Mouse (Mus musculus) G1E (cell line): ENCODE measurements around the gene Acsm5.

Source experiments
- CTCF ChIP-seq: IDR thresholded peaks from 2 replicates; pipeline ENCODE4 v1.5.1; 2012; ENCODE audit warnings: low read depth, low read length, inconsistent platforms, mixed read lengths
- GATA1 ChIP-seq: IDR thresholded peaks from 2 replicates; pipeline ENCODE4 v1.6.1; 2012; ENCODE audit warnings: borderline replicate concordance, low read length, inconsistent platforms, mixed read lengths

DNA sequence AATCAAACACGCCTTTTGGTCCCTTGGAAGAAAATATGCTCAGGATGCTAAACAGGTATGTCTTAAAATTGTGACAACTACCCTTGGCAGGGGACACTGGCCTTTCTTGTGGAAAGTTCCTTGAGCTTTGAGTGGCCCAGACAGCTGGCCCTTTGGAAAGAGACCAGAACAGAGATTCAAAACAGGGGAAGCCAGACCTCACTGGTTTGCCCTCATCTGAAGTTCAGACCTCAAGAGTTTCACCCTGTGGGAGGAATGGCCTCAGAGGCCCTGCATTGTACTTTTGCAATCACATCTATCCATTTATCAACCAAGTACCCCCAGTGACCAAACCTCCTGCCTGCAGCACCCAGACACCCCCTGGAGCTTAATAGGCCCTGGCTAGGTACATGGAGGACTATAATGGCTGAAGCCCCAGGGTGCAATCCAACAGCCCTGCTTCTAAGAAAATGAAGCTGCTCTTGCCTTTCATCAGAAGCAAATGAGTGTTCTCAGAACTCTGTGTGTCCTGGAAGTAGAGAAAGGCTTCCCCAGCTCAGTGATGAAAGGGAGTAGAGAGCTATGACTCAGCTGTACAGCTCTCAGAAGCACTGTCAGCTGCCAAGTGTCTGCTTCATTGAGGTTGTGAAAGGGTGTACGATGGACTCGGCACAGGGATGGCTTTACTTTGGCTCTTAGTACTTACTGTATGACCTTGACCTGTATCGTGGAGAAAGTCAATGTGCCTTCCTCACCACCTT, 29.1 kb upstream of the Acsm5 start:
- TF ChIP-seq CTCF (no peak), GATA1 (no peak)
